Mouse (Mus musculus): ENCODE data around the gene Taf8. TPM values are rescaled to one million over a fixed set of nuclear protein-coding genes. Genes with fewer than 3 reads are reported as not detected.

The Taf8 gene
- polyA plus RNA-seq (2014; fragmentation: Illumina TruSeq; extraction: RNeasy Lipid Tissue Mini Kit (QIAGEN cat#74804); ENCODE audit: low read depth, low replicate concordance) = 6.8 TPM

GRCm38 (mm10) chr17:47501946-47502706 lies at the start of gene Taf8:
Gene Taf8 (minus strand): TSS chr17:47502292.

GRCm38 (mm10) chr17:47504941-47505346 lies 2.9 kb upstream of the Taf8 start, which contains the start of gene Ccnd3:
Gene Ccnd3 (plus strand): TSS chr17:47505051.

GRCm38 (mm10) chr17:47436907-47437547 lies 65.1 kb downstream of the Taf8 start, which contains the start of gene 1700001C19Rik:
Gene 1700001C19Rik (minus strand): TSS chr17:47437376.

DNA sequence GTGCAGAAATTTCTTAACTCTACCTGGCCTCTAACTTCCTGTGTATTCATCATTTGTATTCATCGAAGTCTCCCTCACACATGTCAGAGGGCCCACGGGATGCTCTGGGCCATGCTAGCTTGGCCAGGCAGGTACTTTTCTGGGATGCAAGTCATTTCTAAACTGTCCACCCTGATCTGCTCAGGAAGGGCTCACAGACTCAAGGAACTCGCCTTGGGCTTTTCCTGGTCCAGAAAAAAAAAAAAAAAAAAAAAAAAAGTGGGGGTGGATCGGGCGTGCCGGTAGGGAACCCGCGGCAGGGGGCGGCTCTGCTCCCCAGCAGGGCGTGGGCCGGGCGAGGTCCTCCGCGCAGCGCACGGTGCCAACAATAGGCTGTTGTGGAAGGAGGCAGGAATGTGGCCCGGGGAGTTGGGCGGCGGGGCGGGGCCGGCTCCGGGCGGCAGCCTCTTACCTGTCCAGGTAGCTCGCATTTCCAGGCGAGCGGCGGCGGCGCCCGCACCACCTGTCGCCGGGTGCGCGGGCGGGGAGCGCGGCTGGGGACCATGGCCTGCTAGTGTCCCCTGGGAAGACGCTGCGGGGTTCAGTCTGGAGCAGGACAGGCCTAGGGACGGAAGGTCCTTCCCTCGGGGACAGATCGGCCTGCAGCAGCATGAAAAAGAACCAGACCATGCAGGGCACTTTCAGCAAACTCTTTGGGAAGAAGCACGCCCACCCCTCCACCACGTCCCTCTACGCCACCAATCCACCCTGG lies 65.8 kb downstream of the Taf8 start, which contains the start of gene AI661453:
AI661453 (plus strand) TSS at position 460 of the 751 bp plus-strand sequence.

Other genes starting within 250 kb of the Taf8 start
- gene Mrps10, start 133.4 kb downstream of the Taf8 start, polyA plus RNA-seq (2014; fragmentation: Illumina TruSeq; extraction: RNeasy Lipid Tissue Mini Kit (QIAGEN cat#74804); ENCODE audit: low read depth, low replicate concordance) = 42.6 TPM
- 0.28 TPM for gene Guca1b, start 116.9 kb downstream of the Taf8 start, polyA plus RNA-seq (2014; fragmentation: Illumina TruSeq; extraction: RNeasy Lipid Tissue Mini Kit (QIAGEN cat#74804); ENCODE audit: low read depth, low replicate concordance)
- gene Guca1a, start 101.7 kb downstream of the Taf8 start, polyA plus RNA-seq (2014; fragmentation: Illumina TruSeq; extraction: RNeasy Lipid Tissue Mini Kit (QIAGEN cat#74804); ENCODE audit: low read depth, low replicate concordance) = not detected
- gene AI661453, start 65.7 kb downstream of the Taf8 start, polyA plus RNA-seq (2014; fragmentation: Illumina TruSeq; extraction: RNeasy Lipid Tissue Mini Kit (QIAGEN cat#74804); ENCODE audit: low read depth, low replicate concordance) = 0.57 TPM
- gene 1700001C19Rik, start 64.9 kb downstream of the Taf8 start, polyA plus RNA-seq (2014; fragmentation: Illumina TruSeq; extraction: RNeasy Lipid Tissue Mini Kit (QIAGEN cat#74804); ENCODE audit: low read depth, low replicate concordance) = not detected
- 4.5 TPM for gene Ccnd3, start 2.8 kb upstream of the Taf8 start, polyA plus RNA-seq (2014; fragmentation: Illumina TruSeq; extraction: RNeasy Lipid Tissue Mini Kit (QIAGEN cat#74804); ENCODE audit: low read depth, low replicate concordance)
- 1.4 TPM for gene Bysl, start 109.2 kb upstream of the Taf8 start, polyA plus RNA-seq (2014; fragmentation: Illumina TruSeq; extraction: RNeasy Lipid Tissue Mini Kit (QIAGEN cat#74804); ENCODE audit: low read depth, low replicate concordance)
- 16.4 TPM for gene Med20, start 109.3 kb upstream of the Taf8 start, polyA plus RNA-seq (2014; fragmentation: Illumina TruSeq; extraction: RNeasy Lipid Tissue Mini Kit (QIAGEN cat#74804); ENCODE audit: low read depth, low replicate concordance)
- gene Gm20517, start 109.3 kb upstream of the Taf8 start, polyA plus RNA-seq (2014; fragmentation: Illumina TruSeq; extraction: RNeasy Lipid Tissue Mini Kit (QIAGEN cat#74804); ENCODE audit: low read depth, low replicate concordance) = 0.38 TPM
- 10.3 TPM for gene Usp49, start 128.4 kb upstream of the Taf8 start, polyA plus RNA-seq (2014; fragmentation: Illumina TruSeq; extraction: RNeasy Lipid Tissue Mini Kit (QIAGEN cat#74804); ENCODE audit: low read depth, low replicate concordance)
- 14.3 TPM for gene Tomm6, start 186.1 kb upstream of the Taf8 start, polyA plus RNA-seq (2014; fragmentation: Illumina TruSeq; extraction: RNeasy Lipid Tissue Mini Kit (QIAGEN cat#74804); ENCODE audit: low read depth, low replicate concordance)
- 1.1 TPM for gene Frs3, start 186.7 kb upstream of the Taf8 start, polyA plus RNA-seq (2014; fragmentation: Illumina TruSeq; extraction: RNeasy Lipid Tissue Mini Kit (QIAGEN cat#74804); ENCODE audit: low read depth, low replicate concordance)
- gene Gm21981, start 192.2 kb upstream of the Taf8 start, polyA plus RNA-seq (2014; fragmentation: Illumina TruSeq; extraction: RNeasy Lipid Tissue Mini Kit (QIAGEN cat#74804); ENCODE audit: low read depth, low replicate concordance) = not detected
- not detected for gene Prickle4, start 192.4 kb upstream of the Taf8 start, polyA plus RNA-seq (2014; fragmentation: Illumina TruSeq; extraction: RNeasy Lipid Tissue Mini Kit (QIAGEN cat#74804); ENCODE audit: low read depth, low replicate concordance)
- not detected for gene Pgc, start 224.6 kb upstream of the Taf8 start, polyA plus RNA-seq (2014; fragmentation: Illumina TruSeq; extraction: RNeasy Lipid Tissue Mini Kit (QIAGEN cat#74804); ENCODE audit: low read depth, low replicate concordance)
- not detected for gene Tfeb, start 234.7 kb upstream of the Taf8 start, polyA plus RNA-seq (2014; fragmentation: Illumina TruSeq; extraction: RNeasy Lipid Tissue Mini Kit (QIAGEN cat#74804); ENCODE audit: low read depth, low replicate concordance)